Mouse (Mus musculus) left cerebral cortex, adult 8-10 months (tissue): ENCODE data around the gene Zscan4c. TPM values are rescaled to one million over a fixed set of nuclear protein-coding genes. Genes with fewer than 3 reads are reported as not detected.
"Not testable (repeated sequence)": the region's sequence is repeated elsewhere in the genome, so short reads cannot be mapped to it uniquely, and the experiment has no call there.

Source experiments
- DNase-seq, 2 experiments: peaks; one replicate each; pipeline ENCODE4 v3.0.0; 2022; ENCODE audit warnings: low spot score in 2 of 2
- microRNA-seq, 2 experiments: library from miRNA; unstranded; fragments of <30 nt; microRNA quantifications; one replicate each; pipeline ENCODE4 v1.2.0; 2022
- total RNA-seq, 4 experiments: library from RNA; stranded (reverse); gene quantifications; 2 replicates each; pipeline ENCODE4 v1.2.4; 2022

The Zscan4c gene
- not detected for total RNA-seq

GRCm38 (mm10) chr7:11005445-11005844 lies at the start of gene Zscan4c:
Gene Zscan4c, plus strand, starts transcription at chr7:11005745.
- DNase-seq, result not testable (repeated sequence)

Small RNA genes within 50 kb of the gene (microRNA-seq; reads per million reads assigned to microRNA genes)
- gene Mir297-1, result 0 reads per million in 2 experiments

Other genes starting within 250 kb of the Zscan4c start
- not detected for gene Zscan4b, start 100.7 kb upstream of the Zscan4c start, total RNA-seq
- gene Zscan4-ps1, start 63.9 kb downstream of the Zscan4c start, total RNA-seq, result not detected
- not detected for gene Zscan4d, start 160.4 kb downstream of the Zscan4c start, total RNA-seq